Mouse (Mus musculus): ENCODE data around the gene Ptpro. TPM values are rescaled to one million over a fixed set of nuclear protein-coding genes. Genes with fewer than 3 reads are reported as not detected.

Ptpro gene
- total RNA-seq, 1 experiment, result 0.31 TPM

DNA sequence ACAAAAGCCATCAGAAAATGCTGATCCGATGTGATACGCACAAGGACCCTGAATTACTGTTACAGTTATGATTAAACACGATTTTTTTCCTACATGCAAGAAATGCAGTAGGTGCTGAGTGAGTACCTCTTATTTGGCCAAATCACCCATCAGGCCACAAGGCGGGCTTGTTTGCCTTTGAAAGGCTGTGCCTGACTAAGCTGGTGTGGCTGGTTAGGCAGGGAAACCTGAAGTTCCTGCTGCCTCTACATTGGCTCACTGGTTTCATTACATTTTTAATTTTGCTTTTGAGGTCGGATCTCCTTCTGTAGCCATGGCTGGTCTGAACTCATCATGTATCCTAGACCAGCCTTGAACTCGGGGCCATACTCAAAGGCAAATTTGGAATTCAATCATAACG is 250.9 kb downstream of the Ptpro start:
- no peak overlapping the region for H3K4me3 ChIP-seq (ENCODE audit: insufficient read depth in 1 of 2, low read depth in 1 of 2, low read length in 2 of 2, poor library complexity in 1 of 2, severe bottlenecking in 1 of 2)
- TF ChIP-seq HCFC1 (IDR thresholded peaks at IDR 0.05; ENCODE audit: borderline replicate concordance, insufficient read depth, low read length) (no peak), CHD2 (IDR thresholded peaks at IDR 0.05; ENCODE audit: low read depth, low read length) (no peak)
- H3K9ac ChIP-seq (ENCODE audit: insufficient read depth, low read depth, low read length, poor library complexity, severe bottlenecking), result no peak overlapping the region
- no peak for DNase-seq (ENCODE audit: low read depth, low spot score)
- H3K36me3 ChIP-seq (ENCODE audit: control insufficient read depth, insufficient read depth, low read length, poor library complexity, severe bottlenecking), result no peaks in the 10 kb centered on the region; the same call in none of the 2 replicates
- H3K27ac ChIP-seq (ENCODE audit: insufficient read depth, low read depth, low read length, poor library complexity, severe bottlenecking), result peak overlapping the region; percentile 1; the same call in 1 of the 2 replicates
- no peaks in the 10 kb centered on the region for H3K9me3 ChIP-seq (ENCODE audit: control insufficient read depth, insufficient read depth, low read depth, low read length)
- in situ Hi-C loops (cut with MboI; ENCODE audit: low sequenced_read_pairs in 2 of 2, unreplicated experiment in 2 of 2), result no loop called here
- H3K4me1 ChIP-seq (ENCODE audit: control insufficient read depth in 2 of 2, insufficient read depth in 2 of 2, low read length in 2 of 2, poor library complexity in 1 of 2), result peaks cover 9 to 12% of the 10 kb centered on the region in 2 experiments

DNA sequence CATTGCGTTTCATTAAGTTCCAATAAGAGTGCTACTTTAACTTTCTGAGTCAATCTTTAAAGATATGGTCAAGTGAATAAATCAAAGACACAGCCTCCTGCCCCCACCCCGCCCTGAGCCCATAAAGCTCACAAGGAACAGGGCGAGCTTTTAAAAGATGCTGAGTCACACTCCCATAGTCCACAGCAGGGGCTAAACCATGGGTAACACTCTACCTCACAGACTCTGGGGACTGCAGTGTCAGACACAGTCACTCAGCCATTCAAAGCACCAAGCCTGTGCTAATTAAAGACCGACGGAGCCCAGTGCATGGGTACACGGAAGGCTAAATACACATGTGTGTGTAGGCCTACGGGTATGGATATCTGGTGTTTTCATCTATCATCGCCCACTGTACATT is 251.3 kb downstream of the Ptpro start:
- in situ Hi-C loops (cut with MboI; ENCODE audit: low sequenced_read_pairs in 2 of 2, unreplicated experiment in 2 of 2), result no loop called here
- no peak for TF ChIP-seq CHD2 (IDR thresholded peaks at IDR 0.05; ENCODE audit: low read depth, low read length)
- TF ChIP-seq ZNF384 (IDR thresholded peaks at IDR 0.05; ENCODE audit: low read depth, low read length), result no peak
- peak; percentile 90 for TF ChIP-seq MAFK (IDR thresholded peaks at IDR 0.05; ENCODE audit: insufficient read depth, low read depth, low read length)
- Histone ChIP-seq H3K27ac (ENCODE audit: insufficient read depth, low read depth, low read length, poor library complexity, severe bottlenecking) (peak overlapping the region; percentile 69), H3K4me1 (ENCODE audit: control insufficient read depth in 2 of 2, insufficient read depth in 2 of 2, low read length in 2 of 2, poor library complexity in 1 of 2) (peaks cover 9 to 12% of the 10 kb centered on the region in 2 experiments), H3K4me3 (ENCODE audit: insufficient read depth in 1 of 2, low read depth in 1 of 2, low read length in 2 of 2, poor library complexity in 1 of 2, severe bottlenecking in 1 of 2) (no peak overlapping the region), H3K36me3 (ENCODE audit: control insufficient read depth, insufficient read depth, low read length, poor library complexity, severe bottlenecking) (no peaks in the 10 kb centered on the region; the same call in none of the 2 replicates), H3K9ac (ENCODE audit: insufficient read depth, low read depth, low read length, poor library complexity, severe bottlenecking) (peak overlapping the region; percentile 43; the same call in 1 of the 2 replicates), H3K9me3 (ENCODE audit: control insufficient read depth, insufficient read depth, low read depth, low read length) (no peaks in the 10 kb centered on the region)
- peak; percentile 39 for DNase-seq (ENCODE audit: low read depth, low spot score)

DNA sequence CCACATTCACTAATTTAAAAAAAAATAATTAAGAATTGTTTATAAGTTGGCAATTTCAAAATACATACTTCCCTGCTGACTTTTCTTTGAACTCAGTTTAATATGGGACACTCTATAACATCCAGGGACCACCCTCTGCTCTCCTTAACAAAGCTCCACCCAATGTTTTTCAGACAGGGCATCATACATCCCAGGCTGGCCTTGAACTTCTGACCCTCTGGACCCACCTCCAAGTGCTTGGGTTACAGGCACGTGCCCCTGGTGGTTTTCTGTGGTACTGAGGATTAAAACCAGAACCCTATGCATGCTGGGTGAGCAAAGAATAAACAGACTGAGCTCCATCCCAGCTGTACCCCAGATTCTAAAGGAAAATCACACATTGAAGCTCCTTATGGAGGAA is 251.9 kb downstream of the Ptpro start:
- TF ChIP-seq HCFC1 (IDR thresholded peaks at IDR 0.05; ENCODE audit: borderline replicate concordance, insufficient read depth, low read length) (no peak), ZC3H11A (IDR thresholded peaks at IDR 0.05; ENCODE audit: borderline replicate concordance, low read depth, low read length) (no peak)
- H3K4me1 ChIP-seq (ENCODE audit: control insufficient read depth in 2 of 2, insufficient read depth in 2 of 2, low read length in 2 of 2, poor library complexity in 1 of 2), result peaks cover 6 to 10% of the 10 kb centered on the region in 2 experiments
- no peak overlapping the region; the same call in 1 of the 2 replicates for H3K27ac ChIP-seq (ENCODE audit: insufficient read depth, low read depth, low read length, poor library complexity, severe bottlenecking)
- no peak overlapping the region for H3K4me3 ChIP-seq (ENCODE audit: insufficient read depth in 1 of 2, low read depth in 1 of 2, low read length in 2 of 2, poor library complexity in 1 of 2, severe bottlenecking in 1 of 2)
- H3K36me3 ChIP-seq (ENCODE audit: control insufficient read depth, insufficient read depth, low read length, poor library complexity, severe bottlenecking), result no peaks in the 10 kb centered on the region; the same call in none of the 2 replicates
- in situ Hi-C loops (cut with MboI; ENCODE audit: low sequenced_read_pairs in 2 of 2, unreplicated experiment in 2 of 2), result no loop called here
- H3K9ac ChIP-seq (ENCODE audit: insufficient read depth, low read depth, low read length, poor library complexity, severe bottlenecking), result peak overlapping the region; percentile 43; the same call in 1 of the 2 replicates
- H3K9me3 ChIP-seq (ENCODE audit: control insufficient read depth, insufficient read depth, low read depth, low read length), result no peaks in the 10 kb centered on the region
- DNase-seq (ENCODE audit: low read depth, low spot score), result no peak

DNA sequence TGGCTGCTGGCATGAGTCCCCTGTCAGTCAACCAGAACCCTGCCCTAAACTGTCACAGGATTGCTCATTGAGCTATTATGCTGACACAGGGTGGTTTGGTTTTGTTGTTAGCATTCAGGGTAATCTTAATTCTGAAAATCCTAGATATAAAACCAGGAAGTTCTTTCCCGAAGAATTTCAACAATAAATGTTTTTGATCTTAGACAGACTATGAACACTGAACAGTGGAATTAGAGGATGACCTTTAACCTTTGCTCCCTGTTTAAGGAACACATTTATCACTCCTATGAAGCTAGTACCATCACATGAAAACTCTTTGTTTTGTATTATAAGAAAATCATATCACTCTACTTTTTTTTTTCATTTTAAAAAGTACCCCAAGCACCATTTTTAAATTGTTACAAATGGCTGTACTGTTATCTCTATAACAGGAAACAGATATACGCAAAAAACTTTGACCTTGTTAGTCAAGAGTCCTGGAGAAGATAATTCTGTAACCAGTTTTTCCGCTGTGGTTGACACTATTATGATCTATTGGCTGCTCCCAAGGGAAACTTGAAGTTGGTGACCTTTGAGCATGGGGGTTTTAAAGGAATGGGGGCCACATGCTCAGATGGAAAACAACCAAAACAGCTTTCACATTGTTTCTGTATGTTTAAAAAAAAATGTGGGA is 253.6 kb downstream of the Ptpro start:
- in situ Hi-C loops (cut with MboI; ENCODE audit: low sequenced_read_pairs in 2 of 2, unreplicated experiment in 2 of 2), result no loop called here
- H3K4me1 ChIP-seq (ENCODE audit: control insufficient read depth in 2 of 2, insufficient read depth in 2 of 2, low read length in 2 of 2, poor library complexity in 1 of 2), result peaks cover 7 to 12% of the 10 kb centered on the region in 2 experiments
- no peak overlapping the region for H3K4me3 ChIP-seq (ENCODE audit: insufficient read depth in 1 of 2, low read depth in 1 of 2, low read length in 2 of 2, poor library complexity in 1 of 2, severe bottlenecking in 1 of 2)
- H3K36me3 ChIP-seq (ENCODE audit: control insufficient read depth, insufficient read depth, low read length, poor library complexity, severe bottlenecking), result no peaks in the 10 kb centered on the region; the same call in 1 of the 2 replicates
- no peak for TF ChIP-seq MAFK (IDR thresholded peaks at IDR 0.05; ENCODE audit: insufficient read depth, low read depth, low read length)
- no peak for TF ChIP-seq ZC3H11A (IDR thresholded peaks at IDR 0.05; ENCODE audit: borderline replicate concordance, low read depth, low read length)
- no peak for TF ChIP-seq CHD2 (IDR thresholded peaks at IDR 0.05; ENCODE audit: low read depth, low read length)
- no peak for TF ChIP-seq HCFC1 (IDR thresholded peaks at IDR 0.05; ENCODE audit: borderline replicate concordance, insufficient read depth, low read length)
- no peak for TF ChIP-seq ZNF384 (IDR thresholded peaks at IDR 0.05; ENCODE audit: low read depth, low read length)
- no peak overlapping the region for H3K9ac ChIP-seq (ENCODE audit: insufficient read depth, low read depth, low read length, poor library complexity, severe bottlenecking)
- DNase-seq (ENCODE audit: low read depth, low spot score), result no peak
- H3K9me3 ChIP-seq (ENCODE audit: control insufficient read depth, insufficient read depth, low read depth, low read length), result no peaks in the 10 kb centered on the region
- H3K27ac ChIP-seq (ENCODE audit: insufficient read depth, low read depth, low read length, poor library complexity, severe bottlenecking), result no peak overlapping the region

DNA sequence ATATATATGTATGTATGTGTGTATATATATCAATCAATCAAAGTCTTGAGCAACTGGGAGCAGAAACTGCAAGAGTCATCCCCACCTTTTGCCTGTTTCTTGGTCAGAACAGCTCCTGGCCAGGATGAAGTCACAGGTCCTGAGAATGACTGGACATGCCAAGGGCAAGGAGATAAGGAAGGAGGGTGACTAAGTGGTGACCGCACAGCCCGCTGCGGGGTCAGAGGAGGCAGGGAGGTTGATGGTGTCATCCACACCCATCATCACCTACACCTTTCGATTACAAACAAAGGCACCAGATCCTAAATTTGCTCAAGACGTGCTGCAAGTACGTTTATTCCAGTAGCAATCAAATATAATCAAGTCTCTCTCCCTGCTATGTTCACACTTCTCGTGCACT is 254.4 kb downstream of the Ptpro start:
- H3K27ac ChIP-seq (ENCODE audit: insufficient read depth, low read depth, low read length, poor library complexity, severe bottlenecking), result no peak overlapping the region
- peaks cover 7 to 12% of the 10 kb centered on the region in 2 experiments for H3K4me1 ChIP-seq (ENCODE audit: control insufficient read depth in 2 of 2, insufficient read depth in 2 of 2, low read length in 2 of 2, poor library complexity in 1 of 2)
- no peak overlapping the region for H3K4me3 ChIP-seq (ENCODE audit: insufficient read depth in 1 of 2, low read depth in 1 of 2, low read length in 2 of 2, poor library complexity in 1 of 2, severe bottlenecking in 1 of 2)
- TF ChIP-seq ZC3H11A (IDR thresholded peaks at IDR 0.05; ENCODE audit: borderline replicate concordance, low read depth, low read length) (no peak), MAFK (IDR thresholded peaks at IDR 0.05; ENCODE audit: insufficient read depth, low read depth, low read length) (no peak), ZNF384 (IDR thresholded peaks at IDR 0.05; ENCODE audit: low read depth, low read length) (no peak), CHD2 (IDR thresholded peaks at IDR 0.05; ENCODE audit: low read depth, low read length) (no peak), HCFC1 (IDR thresholded peaks at IDR 0.05; ENCODE audit: borderline replicate concordance, insufficient read depth, low read length) (no peak)
- H3K36me3 ChIP-seq (ENCODE audit: control insufficient read depth, insufficient read depth, low read length, poor library complexity, severe bottlenecking), result no peaks in the 10 kb centered on the region; the same call in 1 of the 2 replicates
- in situ Hi-C loops (cut with MboI; ENCODE audit: low sequenced_read_pairs in 2 of 2, unreplicated experiment in 2 of 2), result no loop called here
- H3K9me3 ChIP-seq (ENCODE audit: control insufficient read depth, insufficient read depth, low read depth, low read length), result no peaks in the 10 kb centered on the region
- no peak overlapping the region for H3K9ac ChIP-seq (ENCODE audit: insufficient read depth, low read depth, low read length, poor library complexity, severe bottlenecking)
- no peak for DNase-seq (ENCODE audit: low read depth, low spot score)

All from ES-E14 (cell line).